Mouse (Mus musculus): ENCODE measurements at regions not wholly inside any gene's neighbourhood (a gene's known extent, or its start where the extent isn't known, plus 50 kb on each side); places are given as distances from the start of the nearest gene placed in this dataset.

- TF ChIP-seq CTCF (IDR thresholded peaks at IDR 0.05) (no peak), POLR2A (IDR thresholded peaks at IDR 0.05; ENCODE audit: insufficient read depth, low read depth, low read length) (no peak), EP300 (IDR thresholded peaks at IDR 0.05; ENCODE audit: insufficient read depth, low read depth, low read length) (no peak)
Observed at GRCm38 (mm10) chr9:116329147-116329546, 154.0 kb upstream of the Tgfbr2 start.

Data from heart, adult 2 months (tissue).